In the genomic region with DNA sequence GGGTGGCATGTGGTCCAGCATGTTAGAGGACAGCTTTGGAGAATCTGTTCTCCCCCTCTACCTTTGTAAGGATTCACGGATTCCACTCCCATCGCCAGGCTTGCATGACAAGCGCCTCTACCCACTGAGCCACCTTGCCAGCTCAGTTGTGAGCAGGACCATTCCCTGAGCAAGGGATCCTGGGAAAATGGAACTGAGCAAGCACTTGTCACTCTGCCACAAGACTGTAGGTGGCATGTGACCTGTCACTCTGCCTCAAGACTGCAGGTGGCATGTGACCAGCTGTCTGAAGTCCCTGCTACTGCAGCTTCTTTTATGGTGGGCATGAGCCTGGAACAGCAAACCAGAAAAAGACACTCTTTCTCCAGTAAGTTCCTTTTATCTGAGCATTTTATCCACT, we compare ENCODE assay signal across 37 mouse cellular contexts. TPM values are rescaled to one million over a fixed set of nuclear protein-coding genes. Genes with fewer than 3 reads are reported as not detected.
DNase-seq lines count a peak whose midpoint lies in the region; ATAC-seq and TF ChIP-seq lines count a peak whose summit lies in the region.
"Had no signal": no experiment of that assay in that cellular context is flagged by ENCODE, and none has a peak within 500 bp of the region (broad histone marks: within the 10 kb centered on the region; RNA-seq: fewer than 3 reads in every experiment).

No protein-coding gene starts in this region.

- no peaks in the 10 kb centered on the region for H3K36me3 ChIP-seq in heart, embryonic 12.5 days
- H3K36me3 ChIP-seq in CH12.LX (replicated peaks in 1 of 2; ENCODE audit: control insufficient read depth in 1 of 2, insufficient read depth in 1 of 2, low read length in 1 of 2), result no peaks in the 10 kb centered on the region
- H3K36me3 ChIP-seq: embryonic facial prominence, embryonic 12.5 days; forebrain, embryonic 15.5 days; neural tube, embryonic 12.5 days had no signal

- no peak for TF ChIP-seq POLR2A in CH12.LX (IDR thresholded peaks at IDR 0.05; ENCODE audit: low read depth, low read length)
- TF ChIP-seq POLR2A in lung, adult 2 months (IDR thresholded peaks at IDR 0.05; ENCODE audit: borderline replicate concordance, extremely low read depth, low read depth, low read length), result no peak

- no peaks in the 10 kb centered on the region for H3K4me1 ChIP-seq in heart, embryonic 12.5 days (replicated peaks)
- no peaks in the 10 kb centered on the region for H3K4me1 ChIP-seq in CH12.LX (ENCODE audit: control insufficient read depth in 1 of 2, insufficient read depth in 2 of 2)
- no peaks in the 10 kb centered on the region for H3K4me1 ChIP-seq in lung, adult 2 months (ENCODE audit: control insufficient read depth, insufficient read depth, low read length)
- H3K4me1 ChIP-seq: embryonic facial prominence, embryonic 12.5 days; neural tube, embryonic 12.5 days had no signal

- TF ChIP-seq CTCF in CH12.LX (conservative IDR thresholded peaks at IDR 0.05 in 1 of 2, IDR thresholded peaks at IDR 0.05 in 1 of 2; ENCODE audit: low read depth in 2 of 2, low read length in 2 of 2), result peak in 1 of 2 experiments; percentile 32; a peak in 1 of 4 replicates
- no peak for TF ChIP-seq CTCF in lung, adult 2 months (IDR thresholded peaks at IDR 0.05; ENCODE audit: insufficient read depth, low read length)

- intact Hi-C loops in heart, postnatal 10 days (cut with DNase I), result no loop called here
- intact Hi-C loops in left cerebral cortex, postnatal 4 days (cut with DNase I), result no loop called here
- intact Hi-C loops in left cerebral cortex, postnatal 36 days (cut with DNase I), result loop anchor here (10.0 kb wide), 1 partner anchor 430 kb away; no protein-coding TSS in a partner anchor

- no peak overlapping the region for H3K9ac ChIP-seq in heart, embryonic 12.5 days
- H3K9ac ChIP-seq in CH12.LX (ENCODE audit: insufficient read depth, low read depth), result no peak overlapping the region
- H3K9ac ChIP-seq: embryonic facial prominence, embryonic 12.5 days; forebrain, embryonic 15.5 days; neural tube, embryonic 12.5 days had no signal

- H3K27me3 ChIP-seq in heart, embryonic 12.5 days (replicated peaks), result peaks cover 9% of the 10 kb centered on the region; the same call in 1 of the 2 replicates
- H3K27me3 ChIP-seq in CH12.LX (replicated peaks), result peaks cover 77% of the 10 kb centered on the region
- H3K27me3 ChIP-seq: embryonic facial prominence, embryonic 12.5 days; forebrain, embryonic 15.5 days; neural tube, embryonic 12.5 days had no signal

- H3K9me3 ChIP-seq in heart, embryonic 12.5 days (replicated peaks), result no peaks in the 10 kb centered on the region
- H3K9me3 ChIP-seq in CH12.LX (replicated peaks; ENCODE audit: low read length), result no peaks in the 10 kb centered on the region
- H3K9me3 ChIP-seq: embryonic facial prominence, embryonic 12.5 days; forebrain, embryonic 15.5 days; megakaryocyte, embryonic 14.5 days; neural tube, embryonic 12.5 days had no signal

- whole genome bisulfite sequencing in heart, embryonic 12.5 days, result 95% methylated on average over 3 of the region's 3 CpGs
- WGBS in lung, adult 2 months, result 86% methylated on average over 3 of the region's 3 CpGs

- no peak for DNase-seq in heart, postnatal 10 days
- DNase-seq in left cerebral cortex, postnatal 4 days, result peak; percentile 19
- no peak for DNase-seq in left cerebral cortex, postnatal 36 days (ENCODE audit: low spot score in 2 of 2)
- DNase-seq in CH12.LX (ENCODE audit: extremely low read depth) (peak; percentile 2), adipocyte (ENCODE audit: low spot score) (peak; percentile 6)
- no peak for DNase-seq in lung, adult 2 months
- DNase-seq: adrenal gland, postnatal 10 days; cerebellum, adult 11 months; cerebellum, adult 9-10 months; embryo, embryonic 11 days; heart, postnatal 14 days; kidney, adult 11 months; kidney, postnatal 14 days; lung, postnatal 4 days; right cerebral cortex, adult 18-20 months; spleen, adult 18-20 months; thymus, postnatal 14 days had no signal

- H3K4me2 ChIP-seq in heart, embryonic 12.5 days, result no peak overlapping the region
- no peak overlapping the region for H3K4me2 ChIP-seq in CH12.LX (ENCODE audit: insufficient read depth, low read depth, poor library complexity, severe bottlenecking)
- H3K4me2 ChIP-seq: embryonic facial prominence, embryonic 12.5 days; forebrain, embryonic 15.5 days; heart, embryonic 11.5 days; neural tube, embryonic 12.5 days had no signal

- no peak overlapping the region for H3K4me3 ChIP-seq in heart, embryonic 12.5 days
- no peak overlapping the region for H3K4me3 ChIP-seq in CH12.LX (replicated peaks in 1 of 3; ENCODE audit: low read depth in 2 of 3, low read length in 2 of 3, poor library complexity in 1 of 3)
- H3K4me3 ChIP-seq in lung, adult 2 months (replicated peaks; ENCODE audit: extremely low read depth, low read depth, low read length), result no peak overlapping the region
- H3K4me3 ChIP-seq: embryonic facial prominence, embryonic 12.5 days; forebrain, embryonic 15.5 days; left cerebral cortex, adult 2 months; megakaryocyte, embryonic 14.5 days; myocyte; neural tube, embryonic 12.5 days had no signal

- TF ChIP-seq EP300 in CH12.LX (IDR thresholded peaks at IDR 0.05; ENCODE audit: low read length), result no peak

- no peak for TF ChIP-seq RAD21 in CH12.LX (IDR thresholded peaks at IDR 0.05; ENCODE audit: low read depth, low read length)

- dilution Hi-C loops in CH12.LX (cut with MboI; ENCODE audit: extremely low pct_ligation_motif_present, extremely low pct_unique_long_range_greater_than_20kb, low sequenced_read_pairs), result no loop called here

- H3K79me2 ChIP-seq in CH12.LX (replicated peaks; ENCODE audit: control insufficient read depth, extremely low read depth, insufficient read depth, poor library complexity, severe bottlenecking), result no peaks in the 10 kb centered on the region

- in situ Hi-C loops in CH12.LX (cut with MboI; ENCODE audit: low pct_ligation_motif_present, low pct_unique_long_range_greater_than_20kb, low sequenced_read_pairs), result loop anchor here (25.0 kb wide), 1 partner anchor 243 kb away; no protein-coding TSS in a partner anchor

- peak; percentile 56; the same call in 1 of the 2 replicates for ATAC-seq in heart, embryonic 12.5 days (ENCODE audit: insufficient number of reproducible peaks, low FRiP score)
- ATAC-seq: CD4-positive, CD25-positive, alpha-beta regulatory T cell, adult 4 months; forebrain, embryonic 15.5 days; lung, postnatal 0 days; midbrain, embryonic 16.5 days had no signal

- no peak overlapping the region for H3K27ac ChIP-seq in heart, embryonic 12.5 days (ENCODE audit: poor library complexity, severe bottlenecking)
- H3K27ac ChIP-seq in CH12.LX (ENCODE audit: insufficient read depth, low read depth), result no peak overlapping the region
- H3K27ac ChIP-seq: embryonic facial prominence, embryonic 12.5 days; forebrain, embryonic 15.5 days; left cerebral cortex, adult 2 months; neural tube, embryonic 12.5 days had no signal

TF ChIP-seq in CH12.LX, 34 proteins besides CTCF, POLR2A, EP300 and RAD21:
- TF ChIP-seq NRF1 (IDR thresholded peaks at IDR 0.05; ENCODE audit: low read depth, low read length) (no peak), ZMIZ1 (IDR thresholded peaks at IDR 0.05; ENCODE audit: low read depth, low read length) (no peak), SIN3A (IDR thresholded peaks at IDR 0.05; ENCODE audit: low read length) (no peak), CHD2 (IDR thresholded peaks at IDR 0.05; ENCODE audit: low read length) (no peak), JUND (conservative IDR thresholded peaks at IDR 0.05; ENCODE audit: low read depth, low read length) (no peak)
TF ChIP-seq in CH12.LX: peak in this region for 0.

RNA-seq across cellular contexts. Expression of gene Foxi2, which starts 15.7 kb away (rescaled TPM):
- polyA plus RNA-seq in heart, embryonic 12.5 days (2016; fragmentation: Nextera tagmentation; extraction: Ambion mirVana), result not detected in 2 replicates
- not detected for total RNA-seq in heart, postnatal 10 days (2021)
- not detected for total RNA-seq in left cerebral cortex, postnatal 4 days (2021)
- total RNA-seq in left cerebral cortex, postnatal 36 days (2021), result not detected
- not detected in 2 replicates for total RNA-seq in CH12.LX (2012; rRNA removed)
- not detected in 2 replicates for total RNA-seq in CH12.LX (2014; rRNA removed)
- not detected in 2 replicates for polyA plus RNA-seq in CH12.LX (2012; ENCODE audit: insufficient read length, low read depth)
- not detected in 2 replicates for polyA plus RNA-seq in lung, adult 2 months (2012; rRNA removed)
- total RNA-seq: adrenal gland, postnatal 10 days; ES-E14; gastrocnemius, adult 8-10 months; granulocyte monocyte progenitor cell, adult 5-6 weeks; heart, postnatal 14 days; layer of hippocampus, postnatal 14 days; left cerebral cortex, adult 2 months; left cerebral cortex, postnatal 25 days had no signal
- polyA plus RNA-seq: CD4-positive, CD25-positive, alpha-beta regulatory T cell, adult 4 months; forebrain, embryonic 15.5 days; kidney, embryonic 14.5 days; liver, embryonic 16.5 days; lung, postnatal 0 days; midbrain, embryonic 16.5 days; myocyte; neural tube, embryonic 12.5 days; stomach, embryonic 16.5 days; urinary bladder, adult 2 months had no signal

Comparison
In these comparisons a context has a peak if more than half of its experiments do, and no peak if none do; other contexts are left out.
1. DNase-seq: peak in left cerebral cortex, postnatal 4 days (single experiment), CH12.LX (single experiment) and adipocyte (single experiment); none in heart, postnatal 10 days (0 of 2), left cerebral cortex, postnatal 36 days (0 of 2) and lung, adult 2 months (single experiment).